Mouse (Mus musculus): ENCODE measurements around the gene Zbtb20.

Gene Zbtb20

DNA sequence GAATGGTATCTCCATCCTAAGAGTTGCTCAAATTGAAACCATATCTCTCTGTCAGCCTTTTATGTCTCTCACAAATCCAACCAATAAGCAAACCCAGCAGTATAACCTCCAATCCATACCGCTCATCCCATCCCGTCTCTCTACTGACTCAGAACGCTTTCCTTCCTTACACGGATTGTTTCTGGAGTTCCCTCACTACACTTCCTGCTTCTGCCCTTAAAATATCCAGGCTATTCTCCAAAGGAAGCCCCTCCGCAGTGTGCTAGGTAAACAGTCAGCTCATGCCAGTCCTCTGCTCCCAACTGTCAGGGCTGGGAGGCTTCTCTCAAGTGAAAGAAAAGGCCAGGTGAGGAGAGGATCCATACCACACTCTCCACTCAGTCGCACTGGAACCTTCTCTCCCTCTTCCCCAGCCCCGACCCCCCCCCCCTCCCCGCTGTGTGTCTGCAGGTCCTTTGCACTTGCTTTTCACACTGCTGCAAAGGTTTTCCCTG lies 563.2 kb downstream of the Zbtb20 start:
- no peak for DNase-seq (ENCODE audit: low read depth, low spot score)

DNA sequence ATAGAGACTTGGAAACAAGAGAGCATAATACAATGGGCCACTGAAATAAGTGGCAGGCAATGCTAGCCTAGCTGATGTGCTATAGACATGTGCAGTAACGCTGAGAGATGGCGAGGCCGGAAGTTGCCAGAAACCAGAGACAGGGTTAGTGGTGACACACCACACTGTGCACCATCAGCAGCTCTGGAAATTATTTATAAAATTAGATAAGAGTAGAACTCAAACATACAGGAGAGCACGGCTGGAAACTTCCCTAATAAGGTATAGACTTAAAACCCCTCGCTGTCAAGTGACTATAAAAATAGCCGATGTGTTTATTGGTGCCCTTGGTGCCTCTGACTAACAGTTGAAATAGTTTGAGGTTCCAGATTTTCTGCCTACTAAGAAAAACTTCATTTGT lies 565.7 kb downstream of the Zbtb20 start:
- DNase-seq (ENCODE audit: low read depth, low spot score), result no peak

DNA sequence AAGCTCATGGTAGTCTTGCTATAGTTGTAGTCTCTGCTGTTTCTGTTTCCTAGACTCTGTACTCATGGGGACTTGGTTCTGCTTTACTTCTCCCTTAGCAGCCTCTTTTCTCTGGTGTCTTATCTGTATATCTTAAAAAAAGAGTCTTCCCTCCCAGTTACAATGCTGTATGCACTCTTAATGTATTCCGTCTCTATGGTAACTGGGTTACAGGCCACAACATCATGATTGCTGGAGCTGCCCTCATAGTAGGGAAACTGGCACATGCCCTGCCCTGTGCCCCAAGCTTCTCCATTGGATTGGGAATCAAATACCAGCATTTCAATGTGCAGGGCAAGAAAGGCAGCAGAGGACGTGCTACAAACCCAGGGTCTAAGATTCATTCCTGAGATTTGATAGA lies 567.4 kb downstream of the Zbtb20 start:
- DNase-seq (ENCODE audit: low read depth, low spot score), result no peak

DNA sequence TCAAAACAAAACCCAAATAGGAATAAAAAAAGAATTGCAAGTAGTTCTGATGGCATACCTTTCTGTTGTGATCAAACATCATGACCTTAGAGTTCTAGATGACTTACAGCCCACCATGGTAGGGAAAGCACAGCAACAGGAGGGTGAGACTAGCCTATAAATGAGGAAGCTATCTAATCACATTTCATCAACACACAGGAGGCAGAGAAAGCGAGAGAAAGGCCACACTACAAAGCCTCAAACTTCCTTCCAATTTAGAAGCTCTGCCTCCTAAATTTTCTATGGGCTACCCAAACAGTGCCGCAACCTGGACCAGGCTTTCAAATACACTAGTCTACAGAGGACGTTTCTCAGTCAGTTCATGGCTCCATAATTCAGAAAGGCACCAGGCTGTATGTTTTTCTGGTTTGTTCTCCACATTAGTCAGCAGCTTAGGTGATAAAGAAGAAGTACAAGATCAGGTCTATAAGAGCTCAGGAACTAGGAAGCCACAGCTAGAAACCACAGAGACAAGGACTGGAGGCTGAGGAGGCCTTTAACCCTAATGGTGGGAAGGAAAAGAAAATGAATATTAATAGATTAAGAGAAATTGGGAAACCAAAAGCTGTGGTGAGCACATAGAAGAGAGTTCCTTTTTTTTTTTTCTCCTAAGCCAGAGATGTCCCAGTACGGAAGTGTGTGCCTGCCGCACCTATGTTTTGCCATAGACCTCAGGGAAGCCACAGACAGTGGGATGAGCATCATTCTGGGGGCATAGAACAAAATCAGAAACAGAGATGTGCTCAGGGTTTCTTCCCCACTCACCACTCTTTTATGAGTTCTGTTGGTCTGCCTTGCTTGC lies 572.7 kb downstream of the Zbtb20 start:
- no peak for DNase-seq (ENCODE audit: low read depth, low spot score)

DNA sequence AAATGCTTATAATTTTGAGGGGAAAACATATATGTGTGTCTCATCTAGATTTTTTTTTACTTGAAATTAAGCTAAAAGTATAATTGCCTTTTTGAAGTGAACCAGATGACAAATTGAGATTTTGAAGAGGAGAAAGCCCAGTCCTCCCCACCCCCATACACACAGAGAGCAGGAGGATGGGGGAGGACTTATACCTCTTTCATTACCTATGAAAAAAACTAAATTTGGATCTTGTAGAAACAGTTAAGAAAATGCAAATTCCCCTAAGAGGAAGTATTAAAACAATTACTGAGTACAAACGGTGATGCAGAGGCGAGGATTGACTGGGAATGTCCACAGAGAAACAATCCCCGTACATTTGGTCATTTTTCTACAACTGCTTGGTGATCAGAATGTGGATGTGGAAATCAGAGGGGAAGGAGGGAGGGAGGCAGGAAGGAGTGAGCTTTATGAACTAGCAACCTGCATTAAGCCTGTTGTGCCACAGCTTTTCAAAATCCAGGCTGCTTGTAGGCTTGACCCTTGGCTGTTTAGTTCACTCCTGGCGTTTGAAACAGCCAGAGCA lies 578.8 kb downstream of the Zbtb20 start:
- DNase-seq (ENCODE audit: low read depth, low spot score), result no peak

DNA sequence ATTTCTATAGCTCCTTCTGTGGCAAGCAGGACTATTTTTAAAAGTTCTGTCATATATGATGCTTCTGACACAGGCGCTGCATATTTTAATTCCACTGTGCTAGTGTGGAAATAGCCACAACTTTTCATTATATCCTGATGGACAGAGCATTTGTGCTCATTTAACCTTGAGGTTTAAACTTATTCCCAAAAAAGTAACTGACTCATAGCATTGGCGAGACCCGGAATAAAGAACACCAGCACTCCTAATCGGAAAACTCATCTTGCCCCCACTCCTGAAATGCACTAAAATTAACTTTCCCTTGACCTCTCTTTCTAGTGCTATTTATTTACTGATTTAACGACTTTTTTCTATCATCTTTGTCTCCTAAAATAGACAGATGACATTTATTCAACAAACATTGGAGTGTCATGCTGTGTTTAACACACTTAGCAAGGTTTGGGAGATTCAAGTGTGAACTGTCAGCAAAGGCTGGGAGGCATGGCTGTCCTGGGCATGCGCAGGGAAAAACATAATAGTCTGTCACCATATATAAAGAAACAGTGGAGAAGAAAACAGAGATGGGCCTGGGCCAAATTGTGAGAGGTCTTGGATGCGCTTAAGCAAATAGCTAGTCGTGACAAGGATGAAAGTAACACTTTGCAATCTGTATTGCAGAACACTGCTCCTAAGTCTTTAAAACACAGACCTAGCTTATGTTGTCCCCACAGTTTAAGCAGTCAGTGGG lies 580.9 kb downstream of the Zbtb20 start:
- no peak for DNase-seq (ENCODE audit: low read depth, low spot score)

DNA sequence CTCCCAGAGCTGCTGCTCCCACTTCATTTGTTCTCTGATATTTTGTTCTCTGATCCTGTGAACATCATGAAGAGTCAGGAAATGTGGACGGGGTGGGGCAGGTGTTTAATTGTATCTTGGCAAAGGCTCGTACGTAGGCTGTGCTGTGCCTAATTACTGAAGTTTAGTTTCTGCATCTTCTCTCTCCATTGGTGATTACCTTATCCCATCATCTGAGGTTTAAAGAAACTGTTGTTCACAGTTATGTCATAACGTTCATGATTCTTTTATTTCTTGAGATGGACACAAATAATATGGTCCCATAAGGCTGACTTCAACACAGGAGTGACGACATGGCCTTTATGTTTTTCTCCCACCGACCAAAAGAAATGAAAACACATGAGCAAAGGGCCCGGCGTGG lies 582.1 kb downstream of the Zbtb20 start:
- no peak for DNase-seq (ENCODE audit: low read depth, low spot score)

DNA sequence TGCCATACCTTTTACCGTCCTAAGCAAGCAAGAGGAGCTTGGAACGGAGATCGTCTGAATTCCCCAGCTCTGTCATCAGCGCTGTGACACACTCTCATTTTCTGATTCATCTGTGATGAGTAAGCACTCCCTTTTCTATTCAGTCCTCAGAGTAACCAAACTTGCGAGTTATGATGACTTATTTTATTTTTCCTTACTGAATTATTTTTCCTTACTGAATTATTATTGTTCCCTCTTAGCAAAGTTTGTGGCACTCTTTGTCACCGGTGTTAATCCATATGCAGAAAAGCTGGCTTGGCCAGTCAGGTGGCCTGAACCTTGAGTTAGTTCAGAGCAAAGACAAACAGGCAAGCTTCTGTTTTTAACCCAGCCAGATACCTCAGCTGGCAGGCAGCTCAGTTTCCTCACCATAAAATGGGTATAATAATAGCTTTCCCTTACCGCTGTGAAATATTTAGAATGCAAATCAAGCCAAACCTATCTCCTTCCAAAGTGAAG lies 583.1 kb downstream of the Zbtb20 start:
- DNase-seq (ENCODE audit: low read depth, low spot score), result no peak

DNA sequence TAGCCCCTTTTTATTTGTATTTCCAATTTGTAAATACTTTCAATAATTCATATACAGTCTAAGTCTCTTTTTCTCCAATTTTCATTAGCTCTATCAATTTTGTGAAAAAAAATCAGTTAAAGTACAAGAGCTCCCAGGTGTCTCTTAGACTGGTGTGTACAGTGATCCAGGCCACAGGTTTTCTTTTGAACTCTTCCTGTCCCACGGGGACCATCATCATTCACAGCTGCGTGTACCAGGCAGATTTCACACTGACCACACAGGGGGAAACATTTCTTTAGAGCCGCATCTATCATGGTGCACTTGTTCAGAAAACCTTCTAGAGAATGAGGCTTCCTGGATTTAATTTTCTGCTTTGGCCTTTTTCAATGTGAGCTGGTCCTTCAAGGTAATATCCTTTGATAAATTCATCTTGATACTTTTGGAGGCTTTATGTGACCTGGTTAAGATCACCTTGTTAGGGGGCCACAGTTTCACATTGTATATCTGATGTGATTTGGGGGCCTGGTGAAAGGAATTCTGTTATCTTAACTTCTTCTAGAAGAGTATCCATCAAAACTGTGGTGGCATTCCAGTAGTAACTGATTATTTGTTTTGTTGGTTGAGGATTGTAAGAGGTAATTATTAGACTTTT lies 586.2 kb downstream of the Zbtb20 start:
- no peak for DNase-seq (ENCODE audit: low read depth, low spot score)

DNA sequence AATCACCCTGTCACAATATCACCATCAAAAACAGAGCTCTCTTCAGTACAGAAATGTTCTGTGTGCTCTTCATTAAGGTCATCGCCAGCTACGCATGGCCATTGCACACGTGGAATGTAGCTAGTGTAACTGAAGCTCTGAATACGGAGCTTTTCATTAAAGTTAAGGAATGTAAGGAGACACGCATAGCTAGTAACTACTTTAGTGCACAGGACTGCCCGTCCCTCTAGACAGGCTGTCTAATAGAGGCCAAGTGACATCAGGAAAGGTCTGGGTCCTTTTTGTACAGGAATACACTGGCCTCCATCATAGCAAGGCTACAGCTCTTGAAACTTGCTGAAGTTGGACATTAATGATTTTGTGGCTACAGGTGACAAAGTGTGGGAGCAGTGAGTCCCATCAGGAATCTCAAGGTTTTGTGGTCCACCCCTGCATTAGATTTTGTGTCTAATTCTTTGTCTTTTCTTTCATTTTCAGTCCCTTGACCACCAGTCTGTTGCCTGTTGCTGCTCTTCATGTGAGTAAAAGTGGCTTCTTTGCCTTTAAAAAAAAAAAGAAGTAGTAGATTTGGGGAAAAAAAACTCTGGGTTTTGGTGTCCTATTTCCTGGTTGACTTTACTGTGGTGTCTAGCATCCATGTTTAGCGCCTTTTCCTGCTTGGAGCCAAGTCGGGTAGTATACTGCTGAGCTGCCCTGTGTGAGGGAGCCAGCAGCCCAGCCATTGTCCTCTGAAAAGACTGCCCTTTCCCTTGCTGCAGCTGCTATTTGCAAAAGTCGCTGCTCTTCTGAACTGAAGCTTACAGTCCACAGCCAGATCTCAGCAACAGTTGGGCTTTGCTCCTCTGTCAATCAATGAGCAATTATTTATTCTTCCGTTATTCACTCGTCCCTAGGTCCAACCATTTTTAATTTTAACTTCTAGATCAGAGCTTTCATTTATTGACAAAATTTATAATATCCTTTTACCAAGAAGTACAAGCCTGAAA lies 587.1 kb downstream of the Zbtb20 start:
- DNase-seq (ENCODE audit: low read depth, low spot score), result no peak

DNA sequence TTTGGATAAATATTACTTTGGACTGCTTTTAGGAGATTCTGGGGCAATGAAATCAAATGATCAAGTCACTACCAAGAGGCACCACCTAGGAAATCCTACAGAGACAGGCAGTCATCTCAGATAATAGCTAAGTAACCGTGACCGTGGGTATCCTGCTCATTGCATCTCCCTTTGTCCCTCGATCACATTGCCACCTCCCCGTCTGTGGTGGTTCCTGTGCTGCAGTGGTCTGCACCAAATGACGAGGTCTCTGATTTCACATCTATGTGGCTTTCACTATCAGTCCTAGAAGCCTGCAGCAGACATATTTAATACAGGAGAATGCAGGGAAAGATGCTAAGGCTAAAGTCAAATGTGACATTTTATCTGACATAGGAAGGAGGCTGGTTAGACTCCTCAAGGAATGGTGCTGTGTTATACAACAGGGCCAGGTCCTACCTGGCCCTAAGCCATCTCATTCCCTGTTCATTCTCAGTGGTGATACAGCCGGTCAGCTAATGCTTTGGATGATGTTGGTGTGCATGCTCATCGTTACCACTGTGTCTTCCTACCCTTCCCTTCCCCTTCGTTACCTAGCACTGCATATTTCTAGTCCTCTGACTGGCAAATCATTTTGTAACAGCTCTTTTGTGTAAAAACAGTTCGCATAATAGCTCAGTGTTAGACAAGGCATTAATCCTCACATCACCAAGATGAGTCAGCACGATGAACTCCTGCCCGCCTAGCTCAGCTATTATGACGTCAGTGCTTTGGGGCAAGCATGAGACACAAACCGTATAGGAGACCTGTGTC lies 588.2 kb downstream of the Zbtb20 start:
- no peak for DNase-seq (ENCODE audit: low read depth, low spot score)

DNA sequence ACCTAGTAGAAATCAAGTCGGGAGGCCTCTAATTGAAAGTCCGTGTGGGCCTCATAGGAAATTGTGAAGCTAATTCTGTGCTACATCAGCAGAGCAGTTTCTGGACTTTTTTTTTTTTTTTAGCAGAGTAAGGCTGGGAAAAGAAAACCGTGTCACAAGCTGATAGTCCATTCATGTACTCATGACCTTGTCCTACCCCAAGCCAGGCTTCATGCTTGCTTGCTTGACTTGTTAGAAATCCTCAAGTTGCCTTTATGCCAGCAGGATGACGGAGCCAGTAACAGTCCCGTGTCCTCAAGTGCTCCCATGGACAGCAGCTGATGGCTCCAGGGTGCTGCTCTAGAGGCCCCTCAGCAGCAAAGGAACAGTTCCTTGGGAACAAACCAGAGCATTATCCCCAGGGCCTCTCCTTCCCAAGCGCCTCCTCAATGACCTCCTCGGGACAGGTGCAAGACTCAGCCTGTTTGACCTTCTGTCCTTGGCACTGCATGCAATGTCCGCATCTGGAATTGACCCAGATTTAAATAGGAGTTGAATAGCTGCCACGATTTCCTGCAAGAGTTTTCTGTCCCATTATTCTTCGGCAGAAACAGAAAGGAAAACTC lies 588.9 kb downstream of the Zbtb20 start:
- no peak for DNase-seq (ENCODE audit: low read depth, low spot score)

DNA sequence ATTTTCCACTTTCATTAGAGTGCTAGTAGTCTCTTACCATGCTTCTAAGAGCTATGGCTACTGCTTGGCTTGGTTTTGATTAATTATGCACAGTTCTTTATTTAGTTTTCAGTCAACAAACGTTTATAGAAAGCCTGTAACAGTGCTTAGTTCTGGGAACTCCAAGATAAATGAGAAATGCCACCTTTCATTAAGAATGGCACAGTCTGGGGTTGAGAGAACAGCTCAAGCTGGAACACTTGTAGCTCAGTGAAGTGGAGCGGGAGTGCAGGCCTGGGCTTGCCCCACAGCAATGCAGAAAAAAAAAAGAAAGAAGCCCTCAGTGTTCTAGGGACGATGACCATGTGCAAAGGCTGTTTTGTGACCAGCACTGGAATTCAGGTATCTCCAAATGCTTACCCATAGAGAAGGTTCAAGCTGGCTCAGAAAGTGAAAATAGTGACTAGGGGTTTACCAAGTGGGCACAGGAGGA lies 589.7 kb downstream of the Zbtb20 start:
- no peak for DNase-seq (ENCODE audit: low read depth, low spot score)

DNA sequence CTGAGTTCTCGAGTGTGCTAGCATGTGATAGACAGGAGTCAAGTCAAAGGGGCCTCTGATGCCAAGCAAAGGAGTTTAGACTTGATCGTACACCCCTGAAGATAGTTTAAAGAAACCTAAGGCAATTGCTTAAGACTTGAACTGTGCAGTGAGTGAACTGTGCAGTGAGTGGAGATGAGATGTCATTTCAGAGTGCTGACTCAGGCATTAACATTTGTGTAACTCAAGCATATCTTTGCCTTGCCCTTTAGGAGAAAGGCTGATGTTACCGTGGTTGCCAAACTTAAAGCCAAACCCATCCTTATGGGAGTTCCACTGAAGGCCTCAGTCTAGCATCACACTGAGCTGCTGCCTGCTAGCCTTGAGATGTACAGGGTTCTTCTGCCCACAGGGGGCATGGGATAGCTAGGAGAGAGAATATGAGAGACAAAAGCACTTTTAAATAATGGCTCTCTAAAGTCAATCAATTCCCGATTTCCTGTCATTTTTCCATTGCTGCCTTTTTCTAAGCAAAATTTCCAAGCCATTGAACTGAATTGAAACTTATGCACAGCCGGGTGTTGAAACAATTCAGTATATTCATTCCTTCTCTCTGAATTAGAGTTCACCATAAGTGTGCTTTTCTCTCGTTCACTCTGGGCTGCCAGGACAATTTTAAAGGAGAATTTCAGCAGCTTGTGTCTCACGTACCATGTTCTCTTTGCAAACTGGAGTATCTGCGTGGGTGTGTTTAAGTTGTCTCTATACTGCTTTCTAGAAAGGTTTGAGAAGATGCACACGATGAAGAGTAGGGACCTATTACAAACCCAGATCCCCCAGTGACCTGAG lies 590.5 kb downstream of the Zbtb20 start:
- DNase-seq (ENCODE audit: low read depth, low spot score), result no peak

DNA sequence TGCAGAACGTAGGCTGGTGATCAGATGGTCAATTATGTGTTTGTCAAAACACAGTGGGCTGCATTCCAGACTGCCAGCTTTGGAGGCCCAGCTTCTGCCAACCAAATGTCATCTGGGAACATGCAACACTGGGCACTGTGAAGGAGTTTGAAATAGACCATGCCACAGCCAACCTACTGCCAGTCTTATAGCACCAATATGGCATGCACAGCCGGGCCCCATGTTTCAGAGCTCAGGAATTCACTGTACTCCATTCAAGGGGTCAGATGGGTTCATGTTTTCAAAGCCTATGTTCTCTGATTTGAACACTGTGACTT lies 591.0 kb downstream of the Zbtb20 start:
- DNase-seq (ENCODE audit: low read depth, low spot score), result no peak

DNA sequence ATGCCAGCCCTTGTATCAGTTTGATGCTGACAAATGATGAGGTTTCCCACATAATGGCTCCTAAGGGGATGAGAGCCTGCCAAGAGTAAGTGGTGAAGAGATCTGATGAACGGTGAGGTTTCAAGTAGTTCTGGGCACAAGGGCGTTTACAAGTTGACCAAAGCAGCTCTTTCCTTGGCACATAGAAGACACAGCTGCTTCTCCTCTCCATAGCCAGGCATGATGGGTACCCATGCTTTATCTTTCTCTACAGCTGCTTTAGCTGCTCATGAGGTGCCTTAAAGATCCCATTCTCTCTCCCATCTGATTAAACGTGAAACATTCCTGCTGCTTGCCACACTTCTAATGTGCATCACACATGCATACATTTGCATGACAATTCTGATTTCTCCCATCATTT lies 595.4 kb downstream of the Zbtb20 start:
- DNase-seq (ENCODE audit: low read depth, low spot score), result no peak

DNA sequence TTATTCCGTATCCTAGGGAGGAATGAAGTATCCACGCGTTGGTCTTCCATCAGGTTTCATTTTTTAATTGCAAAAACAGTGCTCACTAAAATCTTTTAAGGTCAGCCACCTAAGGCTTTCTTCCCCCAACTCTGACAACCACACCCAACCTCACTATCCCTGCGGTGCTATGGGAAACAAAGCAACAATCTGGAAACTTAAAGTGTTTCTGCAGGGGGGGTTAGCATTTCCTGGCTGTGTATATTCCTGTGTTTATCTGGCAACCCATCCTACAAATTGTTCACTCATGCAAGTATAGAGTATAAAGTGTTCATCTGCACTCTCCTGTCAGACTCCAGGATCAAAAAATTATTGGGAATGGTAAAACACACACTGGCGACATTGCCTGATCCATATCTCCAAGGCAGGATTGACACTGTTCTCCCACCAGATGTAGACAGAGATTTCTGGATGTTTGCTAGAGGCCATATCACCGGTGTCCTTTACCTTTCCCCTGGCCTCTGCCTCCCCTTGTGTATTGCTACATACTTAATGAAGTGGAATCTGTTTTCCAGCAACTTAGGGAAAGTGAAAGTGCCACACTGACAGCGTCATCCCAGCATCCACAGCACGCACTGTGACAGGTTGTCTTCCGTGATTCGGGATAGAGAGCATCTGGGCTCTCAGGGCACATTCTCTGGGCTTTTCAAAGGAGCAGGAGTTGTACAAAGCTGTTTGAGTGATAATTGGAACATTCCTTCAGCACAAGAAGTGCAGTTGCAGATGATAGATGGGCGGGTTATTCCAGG lies 599.5 kb downstream of the Zbtb20 start:
- DNase-seq (ENCODE audit: low read depth, low spot score), result no peak

DNA sequence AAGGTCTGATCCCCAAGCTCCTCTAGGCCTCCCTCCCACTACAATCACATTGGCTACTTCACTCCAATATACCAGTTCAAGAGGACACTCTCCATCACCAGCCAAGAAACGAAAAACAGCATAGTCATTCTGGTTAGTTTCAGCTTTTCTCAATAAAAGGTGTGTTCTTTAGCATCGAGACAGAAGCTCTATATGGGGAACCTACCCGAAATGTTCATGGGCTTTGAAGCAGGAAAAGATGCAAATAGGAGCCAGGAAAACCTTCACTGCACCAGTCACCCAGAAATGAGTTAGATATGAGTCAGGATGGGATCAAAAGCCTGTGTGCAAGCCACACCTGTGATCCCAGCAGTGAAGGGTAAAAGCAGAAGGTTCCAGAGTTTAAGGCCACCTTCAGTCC lies 601.2 kb downstream of the Zbtb20 start:
- DNase-seq (ENCODE audit: low read depth, low spot score), result no peak
